Mouse (Mus musculus) forebrain, embryonic 12.5 days (tissue): ENCODE data around the gene Efcab5. TPM values are rescaled to one million over a fixed set of nuclear protein-coding genes. Genes with fewer than 3 reads are reported as not detected.

Experiments
- microRNA counts: library from miRNA; unstranded; fragments of <30 nt; microRNA quantifications from one replicate; lab custom pipeline; 2017
- microRNA-seq: library from miRNA; unstranded; fragments of <30 nt; microRNA quantifications from one replicate; pipeline ENCODE4, GENCODE M21; 2017
- polyA plus RNA-seq: library from polyadenylated mRNA; unstranded; fragments of >200 nt; fragmentation: Nextera tagmentation; extraction: Ambion mirVana; gene quantifications from 2 replicates; pipeline ENCODE4 v1.2.1, GENCODE M21; 2016

The Efcab5 gene
- polyA plus RNA-seq, 1 experiment from 2014 or later = 0.46 TPM

MicroRNA genes within 50 kb of the gene (microRNA counts, 519-probe panel; counts per million panel counts)
- microRNA mmu-miR-423-3p (lab: Ali Mortazavi, UCI) = 4,417 counts per million, percentile 52 among the panel's probes with 10 or more counts
- microRNA mmu-miR-423-5p (lab: Ali Mortazavi, UCI) = 3,373 counts per million, percentile 30 among the panel's probes with 10 or more counts

Small RNA genes lying within 50 kb of the gene (microRNA-seq; reads per million reads assigned to microRNA genes)
- 9,828 reads per million, percentile 95 among the genes with 10 or more reads in this experiment for gene Mir423

Other genes with a start within 250 kb of the Efcab5 start
- 0.24 and 0.37 TPM in 2 replicates for gene Slc6a4, start 190.4 kb downstream of the Efcab5 start, polyA plus RNA-seq
- gene Nsrp1, start 110.5 kb downstream of the Efcab5 start, polyA plus RNA-seq = 75.6 and 79.9 TPM in 2 replicates
- gene Ssh2, start 27.3 kb upstream of the Efcab5 start, polyA plus RNA-seq = 19.4 and 20.7 TPM in 2 replicates